Mouse (Mus musculus) left cerebral cortex, adult 8-10 months (tissue): Measurements from ENCODE around the gene Zan. TPM values are rescaled to one million over a fixed set of nuclear protein-coding genes. Genes with fewer than 3 reads are reported as not detected.

Experiments used
- DNase-seq, 2 experiments: peaks; one replicate each; pipeline ENCODE4 v3.0.0; 2022; ENCODE audit warnings: low spot score in 2 of 2
- total RNA-seq, 4 experiments: library from RNA; stranded (reverse); gene quantifications; 2 replicates each; pipeline ENCODE4 v1.2.4; 2022

Gene Zan
- total RNA-seq, 4 experiments from 2014 or later = 0.20 to 0.53 (median 0.29) TPM

GRCm38 (mm10) chr5:137333512-137334174 lies 143.2 kb downstream of the Zan start, which contains the start of gene Slc12a9:
Slc12a9 (minus strand) TSS chr5:137333597.
- DNase-seq = peak; percentile 80 to 92

GRCm38 (mm10) chr5:137332857-137333511 lies 143.9 kb downstream of the Zan start:
- DNase-seq = no peak

GRCm38 (mm10) chr5:137330910-137331309 lies 146.0 kb downstream of the Zan start:
- no peak for DNase-seq

Other genes starting within 250 kb of the Zan start
- gene Ache, start 189.5 kb downstream of the Zan start, total RNA-seq = 10 to 100 TPM; 67.5 to 73.8 (median 70.9) TPM
- 10 to 100 TPM; 14.0 to 16.8 (median 16.1) TPM for gene Ufsp1, start 182.4 kb downstream of the Zan start, total RNA-seq
- 100 to 1,000 TPM; 164 to 219 (median 188) TPM for gene Srrt, start 169.4 kb downstream of the Zan start, total RNA-seq
- gene Trip6, start 162.7 kb downstream of the Zan start, total RNA-seq = 1 to 10 TPM; 3.9 to 7.6 (median 5.1) TPM
- 10 to 100 TPM; 24.4 to 28.0 (median 26.5) TPM for gene Slc12a9, start 143.5 kb downstream of the Zan start, total RNA-seq
- gene Ephb4, start 127.0 kb downstream of the Zan start, total RNA-seq = 1 to 10 TPM; 4.4 to 7.2 (median 5.2) TPM
- 10 to 100 TPM; 32.3 to 34.8 (median 32.8) TPM for gene Pop7, start 25.5 kb upstream of the Zan start, total RNA-seq
- 10 to 100 TPM; 62.1 to 65.2 (median 63.5) TPM for gene Gigyf1, start 41.5 kb upstream of the Zan start, total RNA-seq
- not detected for gene Epo, start 56.2 kb upstream of the Zan start, total RNA-seq
- 100 to 1,000 TPM; 654 to 672 (median 660) TPM for gene Gnb2, start 56.4 kb upstream of the Zan start, total RNA-seq
- gene Actl6b, start 76.5 kb upstream of the Zan start, total RNA-seq = 100 to 1,000 TPM; 111 to 119 (median 113) TPM
- 10 to 100 TPM; 10.7 to 16.2 (median 12.7) TPM for gene Tfr2, start 92.8 kb upstream of the Zan start, total RNA-seq
- gene Mospd3, start 124.0 kb upstream of the Zan start, total RNA-seq = 10 to 100 TPM; 18.6 to 29.9 (median 21.4) TPM
- gene Pcolce, start 136.7 kb upstream of the Zan start, total RNA-seq = 10 to 100 TPM; 12.8 to 14.6 (median 13.8) TPM
- gene Fbxo24, start 151.9 kb upstream of the Zan start, total RNA-seq = under 1 TPM; 0.16 to 0.28 (median 0.20) TPM
- 10 to 100 TPM in 3 of 4 experiments, 1 to 10 TPM in 1; 9.5 to 18.0 (median 16.0) TPM for gene Lrch4, start 152.1 kb upstream of the Zan start, total RNA-seq
- gene Gm20605, start 152.1 kb upstream of the Zan start, total RNA-seq = 10 to 100 TPM in 1 of 4 experiments, 1 to 10 TPM in 3; 5.6 to 11.5 (median 8.8) TPM
- 1 to 10 TPM in 3 of 4 experiments, under 1 TPM in 1; 0.91 to 5.9 (median 3.5) TPM for gene Sap25, start 164.3 kb upstream of the Zan start, total RNA-seq
- under 1 TPM in 2 of 4 experiments, not detected in 2; 0.18 to 0.26 TPM for gene Irs3, start 168.7 kb upstream of the Zan start, total RNA-seq
- 10 to 100 TPM; 50.0 to 54.8 (median 51.4) TPM for gene Agfg2, start 207.7 kb upstream of the Zan start, total RNA-seq